Mouse (Mus musculus) cerebellum, adult 9-11 months (tissue): ENCODE results near the gene Cabp4.

ENCODE experiments used
- DNase-seq: peaks from one replicate; pipeline ENCODE4 v3.0.0; 2022

Cabp4 gene

DNA sequence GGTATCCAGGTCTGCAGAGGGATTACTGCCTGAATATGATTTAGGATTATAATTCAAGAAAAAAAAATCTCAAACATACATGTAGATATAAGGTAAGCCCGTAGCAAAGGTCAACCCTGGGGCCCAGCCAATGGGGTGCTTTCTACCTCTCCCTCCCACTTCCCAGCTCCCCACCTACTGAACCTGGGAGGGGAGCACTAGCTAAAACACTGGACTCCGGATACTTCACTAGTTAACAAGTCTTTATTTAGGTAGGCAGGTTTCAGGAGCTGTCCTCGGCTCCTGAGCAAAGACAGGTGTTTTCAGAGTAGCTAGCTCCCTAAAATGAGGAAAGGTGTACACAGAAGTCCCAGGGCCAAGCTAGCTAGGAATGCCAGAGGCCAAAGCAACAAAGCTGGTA lies 20.3 kb upstream of the Cabp4 start:
- peak; percentile 41 for DNase-seq

DNA sequence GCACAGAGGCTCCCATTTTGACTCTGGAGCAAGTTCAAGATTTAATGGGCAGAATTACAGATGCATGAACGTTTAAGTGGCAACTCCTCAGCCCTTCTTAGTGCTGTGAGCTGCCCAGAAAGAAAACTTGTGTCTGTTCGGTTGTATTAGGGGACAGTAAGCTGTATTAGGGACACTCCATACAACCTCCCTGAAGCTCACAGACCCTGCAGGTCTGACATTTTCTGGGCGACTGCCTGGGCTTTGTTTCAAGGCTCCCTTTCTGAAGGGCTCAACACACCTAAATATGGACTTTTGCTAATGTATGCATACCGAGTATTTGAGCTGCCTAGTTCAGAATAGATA lies 19.7 kb upstream of the Cabp4 start:
- DNase-seq, result no peak

DNA sequence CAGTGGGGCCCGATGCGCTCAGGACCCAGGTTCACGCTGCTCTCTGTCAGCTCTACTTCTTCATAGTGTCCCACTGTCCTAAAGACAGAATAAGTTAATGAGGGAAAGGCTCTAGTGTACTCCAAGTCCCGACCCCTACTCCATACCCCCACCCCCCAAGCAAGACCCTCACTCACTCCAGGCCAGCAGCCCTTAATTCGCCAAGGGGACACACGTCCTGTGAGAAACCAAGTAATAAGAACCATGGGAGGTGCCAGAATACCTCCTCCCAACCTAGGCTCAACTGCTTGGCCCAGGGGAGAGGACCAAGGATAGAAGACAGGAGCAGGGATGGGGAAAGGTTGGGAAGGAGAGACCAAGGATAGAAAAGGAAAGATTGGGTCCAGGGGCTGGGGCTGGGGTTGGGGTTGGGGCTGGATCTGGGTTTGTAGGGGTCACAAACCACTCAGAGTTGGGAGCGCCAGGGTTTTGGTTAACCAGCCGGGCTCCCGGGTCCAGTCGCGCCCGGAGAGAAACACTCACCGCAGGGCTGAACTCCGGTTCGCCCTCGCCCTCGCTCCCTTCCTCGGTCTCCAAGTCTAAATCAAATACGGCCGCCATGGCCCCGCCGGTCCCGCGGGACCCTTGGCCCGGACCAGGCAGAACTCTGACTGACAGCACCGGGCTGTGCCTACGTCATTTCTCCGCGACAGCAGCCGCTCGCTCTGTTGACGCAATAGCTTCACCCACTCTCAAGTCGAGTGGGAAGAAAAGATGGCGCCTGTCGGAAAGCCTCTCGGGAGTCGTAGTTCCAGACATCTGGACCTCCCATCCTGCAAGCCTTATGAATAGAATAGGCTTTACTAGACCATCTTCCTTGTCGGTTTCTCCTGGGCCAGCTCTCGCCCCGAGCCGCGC lies 19.1 kb upstream of the Cabp4 start, which contains the start of gene Rps6kb2:
Rps6kb2 (minus strand) TSS at position 709 of the 897 bp plus-strand sequence.
- DNase-seq, result peak; percentile 97

GRCm38 (mm10) chr19:4159049-4159448 lies 15.2 kb upstream of the Cabp4 start:
- peak; percentile 34 for DNase-seq

GRCm38 (mm10) chr19:4156771-4157170 lies 12.9 kb upstream of the Cabp4 start:
- DNase-seq, result peak; percentile 41

DNA sequence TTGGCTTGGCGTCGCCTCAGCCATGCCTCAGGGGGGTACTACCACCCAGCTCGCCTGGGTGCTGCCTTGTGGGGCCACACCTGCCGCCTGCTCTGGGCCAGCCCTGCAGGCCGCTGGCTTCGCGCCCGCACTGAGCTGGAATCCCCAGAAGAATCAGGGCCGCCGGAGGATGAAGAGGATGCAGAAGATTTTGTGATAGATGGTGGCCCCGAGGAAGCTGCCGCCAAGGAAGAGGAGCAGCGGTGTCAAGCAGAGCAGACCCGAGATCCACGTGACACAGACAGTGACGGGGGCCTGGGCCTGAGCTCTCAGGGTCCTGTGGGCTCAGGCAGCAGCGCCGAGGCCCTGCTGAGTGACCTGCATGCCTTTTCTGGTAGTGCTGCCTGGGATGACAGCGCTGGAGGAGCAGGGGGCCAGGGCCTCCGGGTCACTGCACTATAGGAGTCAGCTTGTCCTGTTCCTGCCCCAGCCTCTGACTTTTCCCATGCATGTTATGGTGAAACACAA lies 12.3 kb upstream of the Cabp4 start:
- peak; percentile 60 for DNase-seq

- DNase-seq, result peak; percentile 36
These were observed 11.6 kb upstream of the Cabp4 start for GRCm38 (mm10) chr19:4155223-4156072.

DNA sequence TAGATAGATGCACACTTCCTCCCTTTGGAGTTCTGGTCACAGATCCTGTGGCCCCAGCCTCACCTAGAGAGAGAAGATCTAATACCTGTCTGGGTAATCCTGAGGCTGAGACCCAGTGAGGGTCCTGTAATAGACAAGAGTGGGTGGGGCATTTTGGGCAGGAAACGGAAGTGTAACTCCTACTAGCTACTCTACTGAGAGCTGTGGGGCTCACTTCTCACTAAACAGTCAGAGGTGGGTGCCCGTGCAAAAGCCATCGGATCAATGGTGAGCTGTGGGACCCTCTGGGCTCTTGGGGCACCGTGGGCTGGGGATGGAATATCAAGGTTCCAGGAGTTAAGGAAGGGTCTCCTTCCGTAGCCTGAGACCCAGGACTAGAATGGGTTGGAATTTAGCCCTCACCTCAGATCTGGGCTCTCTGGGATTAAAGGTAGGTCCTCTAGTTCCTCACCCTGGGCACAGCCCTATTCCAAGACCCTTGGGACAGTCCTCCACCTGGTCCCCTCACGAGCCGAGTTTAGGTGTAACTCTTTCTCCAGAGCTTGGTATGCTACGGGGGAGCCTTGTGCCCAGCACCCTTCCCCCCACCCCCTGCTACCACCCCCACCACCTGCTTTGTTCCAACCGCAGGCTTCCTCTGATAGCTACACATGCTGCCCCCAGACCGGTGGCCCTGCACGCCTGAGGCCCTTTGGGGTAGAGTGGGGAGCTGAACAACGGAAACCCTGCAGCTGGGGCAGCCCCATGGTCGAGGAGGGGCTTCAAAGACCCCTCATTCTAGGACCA lies 10.8 kb upstream of the Cabp4 start:
- DNase-seq, result peak; percentile 40

GRCm38 (mm10) chr19:4153232-4153654 lies 9.4 kb upstream of the Cabp4 start, which contains the start of gene Ptprcap:
Gene Ptprcap, plus strand, starts transcription at chr19:4153604.
- DNase-seq, result peak; percentile 87

DNA sequence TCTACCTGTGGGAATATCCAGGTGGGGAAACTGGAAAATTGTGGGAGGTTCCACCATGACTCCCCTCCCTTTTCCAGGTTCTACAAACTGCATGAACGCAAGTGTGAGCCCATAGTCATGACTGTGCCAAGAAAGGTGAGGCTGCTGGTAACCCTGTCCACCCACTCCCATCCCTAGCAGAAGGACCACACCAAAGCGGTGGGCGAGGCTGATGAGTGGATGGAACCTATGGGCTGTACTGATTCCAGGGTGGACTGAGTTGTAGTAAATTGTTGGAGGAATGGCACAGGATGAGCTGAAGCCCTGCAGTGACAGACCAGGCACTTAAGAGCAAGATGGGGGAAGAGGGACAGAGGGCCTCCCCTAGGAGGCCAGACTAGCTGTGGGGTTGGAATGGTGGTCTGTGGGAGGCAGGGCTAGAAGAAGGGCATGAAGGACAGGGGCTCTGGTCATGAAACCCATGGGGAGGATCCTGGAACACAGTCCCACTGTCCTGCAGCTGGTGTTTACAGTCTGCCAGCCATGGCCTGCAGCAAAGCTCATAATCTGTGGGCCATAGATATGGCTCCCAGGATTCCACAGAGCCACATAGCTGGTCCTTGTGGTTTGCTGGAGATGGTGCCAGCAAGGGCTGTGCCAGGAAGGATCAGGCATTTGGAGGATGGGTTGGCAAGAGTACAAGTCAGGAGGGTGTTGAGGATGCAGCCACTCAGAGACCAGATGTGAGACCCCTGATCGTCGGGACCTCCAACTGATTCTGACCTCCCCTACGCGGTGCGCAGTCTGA lies 8.8 kb upstream of the Cabp4 start:
- DNase-seq, result peak; percentile 56

- DNase-seq, result peak; percentile 47
These were observed 8.1 kb upstream of the Cabp4 start for GRCm38 (mm10) chr19:4151898-4152297.

DNA sequence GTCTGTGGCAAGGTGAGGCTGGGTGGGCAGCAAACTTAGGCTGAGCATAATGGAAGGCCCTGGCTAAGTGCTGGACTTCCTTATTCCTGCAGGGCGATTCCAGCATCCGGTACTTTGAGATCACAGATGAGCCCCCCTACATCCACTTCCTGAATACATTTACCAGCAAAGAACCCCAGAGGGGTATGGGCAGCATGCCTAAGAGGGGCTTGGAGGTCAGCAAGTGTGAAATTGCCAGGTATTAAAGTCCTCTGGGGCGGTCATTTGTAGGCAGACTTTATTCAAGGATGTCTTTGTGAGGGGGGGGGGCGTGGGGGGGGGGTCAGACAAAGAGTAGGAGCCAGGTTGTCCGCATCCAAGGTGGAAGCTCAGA lies 7.6 kb upstream of the Cabp4 start:
- DNase-seq, result no peak

GRCm38 (mm10) chr19:4150567-4151487 lies 7.0 kb upstream of the Cabp4 start:
- no peak for DNase-seq

- DNase-seq, result peak; percentile 56
These were observed 6.1 kb upstream of the Cabp4 start for GRCm38 (mm10) chr19:4149764-4150461.

DNA sequence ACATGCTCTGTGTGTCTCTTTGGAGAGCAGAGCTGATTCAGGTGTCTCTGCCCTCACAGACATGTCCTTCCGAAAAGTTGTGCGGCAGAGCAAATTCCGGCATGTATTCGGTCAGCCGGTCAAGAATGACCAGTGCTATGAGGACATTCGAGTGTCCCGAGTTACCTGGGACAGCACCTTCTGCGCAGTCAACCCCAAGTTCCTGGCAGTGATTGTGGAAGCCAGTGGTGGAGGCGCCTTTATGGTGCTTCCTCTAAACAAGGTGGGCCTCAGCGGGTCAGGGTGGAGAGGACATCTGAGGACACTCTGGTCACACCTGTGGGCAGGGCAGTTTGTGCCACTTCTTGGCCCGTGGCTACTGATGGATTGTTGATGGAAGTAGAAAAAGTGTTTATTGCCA lies 5.5 kb upstream of the Cabp4 start:
- peak; percentile 53 for DNase-seq

- no peak for DNase-seq
These were observed 5.0 kb upstream of the Cabp4 start for GRCm38 (mm10) chr19:4148819-4149218.

DNA sequence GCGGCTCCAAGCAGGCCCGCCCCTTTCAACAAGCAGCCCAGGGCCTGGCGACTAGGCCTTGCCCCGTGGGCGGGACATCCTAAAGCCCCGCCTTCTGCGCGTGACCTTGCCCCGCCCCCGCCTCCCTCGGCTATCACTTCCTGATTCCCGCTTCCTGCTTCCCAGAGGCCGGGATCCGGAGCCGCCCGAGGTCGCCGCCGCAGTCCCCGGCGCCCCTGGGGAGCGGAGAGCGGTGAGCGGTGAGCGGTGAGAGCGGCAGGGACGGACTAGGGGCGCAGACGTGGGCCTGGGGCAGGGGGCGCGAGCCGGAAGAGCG lies 4.6 kb upstream of the Cabp4 start, which contains the start of gene Coro1b:
Coro1b (plus strand) TSS at position 129 of the 316 bp plus-strand sequence.
- peak; percentile 96 for DNase-seq

DNA sequence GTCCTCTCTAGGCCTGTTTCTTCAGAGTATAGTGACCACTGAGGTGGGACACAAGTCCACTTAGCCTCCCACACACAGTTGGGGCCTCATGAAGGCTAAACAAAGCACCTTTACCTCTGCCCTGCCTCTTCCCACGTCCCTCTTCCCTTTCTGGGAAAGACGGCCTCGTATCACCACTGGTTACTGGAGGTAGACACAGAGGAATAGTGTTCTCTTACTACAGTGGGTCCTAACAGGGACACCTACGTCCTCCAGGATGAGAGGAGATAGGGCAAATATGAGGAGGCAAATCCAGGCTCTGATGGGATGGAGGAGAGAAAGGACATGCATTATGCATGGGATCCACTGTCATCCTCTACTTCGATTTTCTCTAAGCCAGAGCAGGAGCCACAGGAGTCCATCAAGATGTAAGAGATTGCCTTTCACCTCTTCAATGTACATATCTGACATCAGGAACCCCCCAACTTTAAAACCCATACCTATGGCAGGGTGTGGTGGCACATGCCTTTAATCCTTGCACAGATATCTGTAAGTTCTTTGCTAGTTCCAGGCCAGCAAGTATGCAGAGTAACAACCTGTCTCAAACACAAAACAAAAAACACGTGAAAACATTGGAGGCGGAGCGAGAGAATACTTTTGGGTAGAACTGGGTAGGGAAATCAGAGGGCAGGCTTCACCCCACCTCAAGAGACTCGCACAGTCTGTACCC lies 4.1 kb upstream of the Cabp4 start:
- DNase-seq, result peak; percentile 52

DNA sequence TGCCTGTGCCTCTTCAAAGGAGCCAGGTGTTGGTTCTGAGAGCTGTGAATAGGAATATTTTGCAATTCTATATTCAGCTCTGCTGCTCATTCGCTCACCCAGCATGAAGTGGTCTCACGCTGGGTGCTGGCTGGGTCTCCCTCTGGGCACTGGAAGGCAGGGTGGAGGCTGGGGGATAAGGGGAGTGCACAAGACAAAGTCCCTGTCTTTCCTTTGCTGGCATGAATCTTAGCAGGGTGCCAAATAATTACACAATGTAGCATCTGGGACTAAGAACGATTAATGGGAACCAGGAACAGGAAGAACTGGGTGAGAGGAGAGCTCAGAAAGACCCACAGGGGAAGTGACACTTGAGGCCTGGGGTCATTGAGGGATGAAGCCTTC lies 3.2 kb upstream of the Cabp4 start:
- peak; percentile 55 for DNase-seq
